Mouse (Mus musculus): ENCODE data around the gene Hoxc5.
A peak's percentile ranks its signal among the peaks of the same experiment; 100 is the strongest.

DNA sequence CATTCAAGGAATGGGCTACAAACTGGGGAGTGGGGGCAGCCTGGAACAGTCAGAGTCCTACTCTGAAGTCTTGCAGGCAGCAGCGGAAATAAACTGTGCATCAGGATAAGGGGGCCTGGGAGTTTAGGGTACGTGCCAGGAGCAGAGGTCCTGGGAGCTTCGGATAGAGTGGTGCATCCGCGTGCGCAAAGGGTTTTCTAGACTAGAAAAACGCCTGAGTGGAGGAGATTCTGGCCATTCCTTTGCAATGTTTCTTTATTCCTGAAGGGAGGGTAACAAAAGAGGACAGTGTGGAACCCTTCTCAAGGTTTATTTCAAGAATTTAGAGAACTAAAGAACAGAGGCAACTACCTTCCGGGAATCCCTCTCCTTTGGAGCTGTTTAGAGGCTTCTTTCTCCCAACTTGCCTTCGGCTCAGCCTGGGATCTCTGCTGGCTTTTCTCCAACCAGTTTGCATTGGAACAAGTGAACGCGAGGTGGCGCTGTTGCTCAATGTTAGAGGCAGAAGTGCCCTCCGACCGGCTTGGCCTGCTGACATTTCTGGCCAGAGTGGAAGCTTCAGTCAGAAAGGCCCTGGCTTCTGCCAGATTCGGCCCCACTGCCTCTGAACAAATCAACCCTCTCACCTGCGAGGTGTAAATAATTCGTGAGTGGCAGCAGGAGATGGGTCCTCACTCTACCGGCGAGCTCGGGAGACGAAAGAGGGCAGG is 20.0 kb downstream of the Hoxc5 start:
- TF ChIP-seq CTCF (IDR thresholded peaks at IDR 0.05; ENCODE audit: insufficient read depth, low read depth, low read length) (peak; percentile 81), POLR2A (IDR thresholded peaks at IDR 0.05; ENCODE audit: insufficient read depth, low read depth, low read length) (no peak)
